Mouse (Mus musculus) embryo, embryonic 11.5 days (tissue): ENCODE measurements around the gene Snf8.

Experiments used
- DNase-seq: peaks from one replicate; pipeline ENCODE4 v3.0.0-alpha.2; 2012; ENCODE audit warnings: low read depth, low spot score

The Snf8 gene

GRCm38 (mm10) chr11:96074351-96075176 lies 39.9 kb downstream of the Snf8 start:
- no peak for DNase-seq

- DNase-seq = peak; percentile 9
These were observed 40.5 kb downstream of the Snf8 start for GRCm38 (mm10) chr11:96075177-96075508.

GRCm38 (mm10) chr11:96075509-96076220 lies 41.0 kb downstream of the Snf8 start, which contains the start of gene Atp5g1:
Atp5g1 (minus strand) TSS chr11:96075670.
- peak; percentile 99 for DNase-seq

- peak; percentile 16 for DNase-seq
These were observed 41.8 kb downstream of the Snf8 start for GRCm38 (mm10) chr11:96076221-96077105.

- DNase-seq = no peak
These were observed 46.1 kb downstream of the Snf8 start for GRCm38 (mm10) chr11:96080736-96081135.

- no peak for DNase-seq
These were observed 48.0 kb downstream of the Snf8 start for GRCm38 (mm10) chr11:96082682-96083081.

GRCm38 (mm10) chr11:96087981-96088380 lies 53.3 kb downstream of the Snf8 start:
- DNase-seq = no peak

- no peak for DNase-seq
These were observed 56.4 kb downstream of the Snf8 start for GRCm38 (mm10) chr11:96091073-96091472.

- no peak for DNase-seq
These were observed 58.1 kb downstream of the Snf8 start for GRCm38 (mm10) chr11:96092674-96093291.

GRCm38 (mm10) chr11:96093361-96093760 lies 58.7 kb downstream of the Snf8 start:
- peak; percentile 44 for DNase-seq
